Mouse (Mus musculus): ENCODE data around the gene Gm10181. TPM values are rescaled to one million over a fixed set of nuclear protein-coding genes. Genes with fewer than 3 reads are reported as not detected.
"Not testable (repeated sequence)": the region's sequence is repeated elsewhere in the genome, so short reads cannot be mapped to it uniquely, and the experiment has no call there.

Gene Gm10181
- polyA plus RNA-seq, 1 experiment from 2014 or later: not detected

DNA sequence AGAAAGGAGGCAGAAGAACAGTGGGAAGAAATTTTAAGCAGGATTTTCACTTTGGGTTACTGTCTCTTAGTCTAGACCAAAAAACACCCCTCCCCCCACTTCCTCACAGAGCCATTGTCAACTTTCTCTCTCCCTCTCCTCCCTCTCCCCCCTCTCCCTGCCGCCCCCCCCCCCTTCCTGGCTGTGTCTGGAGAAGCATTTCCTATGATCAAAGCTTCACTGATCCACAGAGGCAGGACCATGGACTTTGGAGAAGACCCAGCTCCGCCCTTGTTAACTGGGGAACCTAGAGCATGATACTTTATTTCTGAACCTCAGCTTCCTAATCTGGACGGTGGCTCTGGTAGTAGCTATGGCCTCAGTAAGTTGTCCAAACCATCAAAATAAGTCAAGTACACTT, 30.5 kb upstream of the Gm10181 start:
- Histone ChIP-seq H3K4me3 (ENCODE audit: low read depth, low read length) (no peak overlapping the region), H3K36me3 (ENCODE audit: control insufficient read depth, insufficient read depth, low read length) (no peaks in the 10 kb centered on the region), H3K4me1 (replicated peaks; ENCODE audit: control insufficient read depth, insufficient read depth, low read length) (no peaks in the 10 kb centered on the region), H3K9me3 (ENCODE audit: control insufficient read depth, low read length) (no peaks in the 10 kb centered on the region), H3K4me2 (ENCODE audit: low read depth, low read length, severe bottlenecking) (no peak overlapping the region), H3K27me3 (ENCODE audit: control insufficient read depth, insufficient read depth, low read length) (no peaks in the 10 kb centered on the region), H3K27ac (ENCODE audit: low read depth, low read length) (no peak overlapping the region), H3K9ac (ENCODE audit: low read length) (no peak overlapping the region)
- ATAC-seq (replicated peaks; ENCODE audit: low FRiP score) (no peak), DNase-seq (ENCODE audit: low spot score) (no peak)
- WGBS: 64% methylated on average over 2 of the region's 3 CpGs

DNA sequence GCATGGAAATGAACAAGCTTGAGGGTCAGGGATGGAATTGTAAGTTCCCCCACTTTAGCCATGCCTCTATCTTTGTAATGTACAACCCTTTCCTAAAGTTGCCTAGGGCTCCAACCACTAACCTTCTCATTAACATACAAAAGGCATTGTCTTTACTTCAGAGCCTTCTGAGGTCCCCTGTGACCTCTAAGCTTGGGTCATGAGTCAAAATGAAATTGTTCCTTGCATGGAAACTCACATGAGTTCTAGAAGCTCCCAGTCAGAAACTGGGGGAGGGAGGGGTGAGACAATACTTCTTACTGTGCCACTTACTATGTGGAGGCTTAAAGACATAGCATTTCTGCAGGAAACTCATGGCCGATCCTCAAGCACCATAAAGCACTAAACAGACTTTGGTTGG, 16.6 kb upstream of the Gm10181 start:
- DNase-seq (ENCODE audit: low spot score): no peak
- WGBS: 83% methylated on average over 1 of the region's 1 CpGs
- Histone ChIP-seq H3K9me3 (ENCODE audit: control insufficient read depth, low read length) (no peaks in the 10 kb centered on the region), H3K4me3 (ENCODE audit: low read depth, low read length) (no peak overlapping the region), H3K27me3 (ENCODE audit: control insufficient read depth, insufficient read depth, low read length) (no peaks in the 10 kb centered on the region), H3K36me3 (ENCODE audit: control insufficient read depth, insufficient read depth, low read length) (no peaks in the 10 kb centered on the region), H3K4me1 (replicated peaks; ENCODE audit: control insufficient read depth, insufficient read depth, low read length) (no peaks in the 10 kb centered on the region), H3K9ac (ENCODE audit: low read length) (no peak overlapping the region), H3K4me2 (ENCODE audit: low read depth, low read length, severe bottlenecking) (no peak overlapping the region), H3K27ac (ENCODE audit: low read depth, low read length) (no peak overlapping the region)
- no peak for ATAC-seq (replicated peaks; ENCODE audit: low FRiP score)

DNA sequence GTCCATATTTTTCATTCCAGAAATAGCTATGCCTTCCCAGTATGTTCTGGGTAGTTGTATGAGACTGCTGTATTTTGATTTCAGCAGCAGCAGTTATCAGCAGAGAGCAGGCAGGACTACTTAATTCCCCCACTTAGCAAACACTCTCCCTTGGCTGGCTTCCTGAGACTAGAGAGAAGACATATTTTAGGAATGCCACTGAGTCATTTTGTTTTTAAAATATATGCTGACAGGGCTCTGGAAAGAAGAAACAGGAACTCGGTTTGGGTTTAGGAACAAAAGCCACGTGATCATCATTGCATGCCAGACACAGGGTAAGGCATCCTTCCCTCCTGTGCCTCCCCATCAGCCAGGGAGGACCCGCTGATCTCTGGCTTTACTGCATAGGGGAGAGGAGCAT, 13.2 kb upstream of the Gm10181 start:
- H3K4me3 ChIP-seq (ENCODE audit: low read depth, low read length): no peak overlapping the region

DNA sequence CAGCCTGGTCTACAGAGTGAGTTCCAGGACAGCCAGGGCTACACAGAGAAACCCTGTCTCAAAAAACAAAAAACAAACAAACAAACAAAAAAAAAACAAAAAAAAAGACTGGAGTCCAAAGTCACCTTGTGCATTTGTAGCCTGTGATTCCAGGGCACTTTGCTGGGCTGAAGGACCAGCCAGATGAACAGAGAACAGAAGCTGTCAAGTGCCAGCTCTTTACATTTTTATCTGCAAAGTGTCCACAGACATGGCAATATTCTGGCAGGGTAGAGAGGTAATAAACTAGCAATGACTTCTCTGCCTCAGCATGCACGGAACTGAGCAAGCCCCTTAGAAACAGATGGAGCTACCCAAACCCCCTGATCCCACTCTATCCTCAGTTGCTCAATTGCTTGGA, 12.7 kb upstream of the Gm10181 start:
- DNase-seq (ENCODE audit: low spot score): no peak
- 84% methylated on average over 1 of the region's 1 CpGs for WGBS
- Histone ChIP-seq H3K4me1 (replicated peaks; ENCODE audit: control insufficient read depth, insufficient read depth, low read length) (no peaks in the 10 kb centered on the region), H3K27ac (ENCODE audit: low read depth, low read length) (no peak overlapping the region), H3K9ac (ENCODE audit: low read length) (no peak overlapping the region), H3K27me3 (ENCODE audit: control insufficient read depth, insufficient read depth, low read length) (no peaks in the 10 kb centered on the region), H3K4me3 (ENCODE audit: low read depth, low read length) (no peak overlapping the region), H3K36me3 (ENCODE audit: control insufficient read depth, insufficient read depth, low read length) (no peaks in the 10 kb centered on the region), H3K9me3 (ENCODE audit: control insufficient read depth, low read length) (no peaks in the 10 kb centered on the region), H3K4me2 (ENCODE audit: low read depth, low read length, severe bottlenecking) (no peak overlapping the region)
- no peak for ATAC-seq (replicated peaks; ENCODE audit: low FRiP score)

More for the DNA sequence above, 13.2 kb upstream of the Gm10181 start:
- Histone ChIP-seq H3K9me3 (ENCODE audit: control insufficient read depth, low read length) (no peaks in the 10 kb centered on the region), H3K27ac (ENCODE audit: low read depth, low read length) (no peak overlapping the region), H3K4me1 (replicated peaks; ENCODE audit: control insufficient read depth, insufficient read depth, low read length) (no peaks in the 10 kb centered on the region), H3K27me3 (ENCODE audit: control insufficient read depth, insufficient read depth, low read length) (no peaks in the 10 kb centered on the region), H3K9ac (ENCODE audit: low read length) (no peak overlapping the region), H3K36me3 (ENCODE audit: control insufficient read depth, insufficient read depth, low read length) (no peaks in the 10 kb centered on the region), H3K4me2 (ENCODE audit: low read depth, low read length, severe bottlenecking) (no peak overlapping the region)
- 76% methylated on average over 3 of the region's 3 CpGs for WGBS
- no peak for DNase-seq (ENCODE audit: low spot score)
- ATAC-seq (replicated peaks; ENCODE audit: low FRiP score): no peak

DNA sequence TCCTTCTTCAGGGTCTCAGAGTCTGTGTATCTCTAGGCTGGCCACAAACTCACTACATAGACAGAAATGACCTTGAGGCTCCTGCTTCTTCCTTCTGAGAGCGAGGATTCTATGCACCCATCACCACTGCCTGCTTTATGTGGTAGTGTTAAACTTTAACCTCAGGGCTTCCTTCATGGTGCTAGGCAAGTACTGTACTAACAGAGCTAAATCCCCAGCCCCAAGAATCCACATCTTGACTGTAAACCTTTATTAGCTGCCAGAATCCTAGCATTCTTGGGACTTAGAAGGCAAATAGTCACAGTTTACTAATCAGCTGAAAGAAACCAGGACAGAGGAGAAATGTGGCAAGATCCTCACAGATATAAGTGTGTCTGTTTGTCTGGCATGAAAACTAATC, 1.6 kb downstream of the Gm10181 start:
- Histone ChIP-seq H3K4me2 (ENCODE audit: low read depth, low read length, severe bottlenecking) (no peak overlapping the region), H3K27ac (ENCODE audit: low read depth, low read length) (no peak overlapping the region), H3K9ac (ENCODE audit: low read length) (no peak overlapping the region), H3K36me3 (ENCODE audit: control insufficient read depth, insufficient read depth, low read length) (no peaks in the 10 kb centered on the region), H3K4me1 (replicated peaks; ENCODE audit: control insufficient read depth, insufficient read depth, low read length) (no peaks in the 10 kb centered on the region), H3K9me3 (ENCODE audit: control insufficient read depth, low read length) (no peaks in the 10 kb centered on the region), H3K27me3 (ENCODE audit: control insufficient read depth, insufficient read depth, low read length) (no peaks in the 10 kb centered on the region), H3K4me3 (ENCODE audit: low read depth, low read length) (no peak overlapping the region)
- WGBS: 93% methylated on average over 1 of the region's 1 CpGs
- ATAC-seq (replicated peaks; ENCODE audit: low FRiP score) (no peak), DNase-seq (ENCODE audit: low spot score) (no peak)

DNA sequence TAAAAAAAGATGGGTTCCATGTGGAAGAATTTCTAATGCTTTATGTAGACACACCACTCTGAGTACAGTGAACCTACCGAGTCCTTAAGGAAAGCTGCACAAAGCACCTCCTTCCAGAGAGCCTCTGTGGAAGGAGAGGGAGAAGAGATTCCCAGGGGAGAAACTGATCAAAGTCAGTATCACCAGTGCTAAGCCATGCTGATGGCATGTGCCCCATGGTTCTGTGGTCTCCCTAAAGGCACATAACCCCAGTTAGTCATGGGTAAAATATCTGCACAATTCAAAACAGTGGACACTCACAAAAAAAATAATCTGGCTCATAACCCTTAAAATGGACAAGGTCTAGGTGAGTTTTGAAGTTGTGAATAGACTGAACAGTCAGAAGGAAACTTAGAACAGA, 13.7 kb downstream of the Gm10181 start:
- H3K4me2 ChIP-seq (ENCODE audit: low read depth, low read length, severe bottlenecking): no peak overlapping the region
- no peaks in the 10 kb centered on the region; the same call in 1 of the 2 replicates for H3K9me3 ChIP-seq (ENCODE audit: control insufficient read depth, low read length)
- DNase-seq (ENCODE audit: low spot score): no peak
- no peaks in the 10 kb centered on the region for H3K36me3 ChIP-seq (ENCODE audit: control insufficient read depth, insufficient read depth, low read length)
- no peaks in the 10 kb centered on the region for H3K4me1 ChIP-seq (replicated peaks; ENCODE audit: control insufficient read depth, insufficient read depth, low read length)
- H3K4me3 ChIP-seq (ENCODE audit: low read depth, low read length): no peak overlapping the region
- 90% methylated on average over 1 of the region's 1 CpGs for WGBS
- no peaks in the 10 kb centered on the region for H3K27me3 ChIP-seq (ENCODE audit: control insufficient read depth, insufficient read depth, low read length)
- no peak overlapping the region for H3K9ac ChIP-seq (ENCODE audit: low read length)
- no peak for ATAC-seq (replicated peaks; ENCODE audit: low FRiP score)
- no peak overlapping the region for H3K27ac ChIP-seq (ENCODE audit: low read depth, low read length)

DNA sequence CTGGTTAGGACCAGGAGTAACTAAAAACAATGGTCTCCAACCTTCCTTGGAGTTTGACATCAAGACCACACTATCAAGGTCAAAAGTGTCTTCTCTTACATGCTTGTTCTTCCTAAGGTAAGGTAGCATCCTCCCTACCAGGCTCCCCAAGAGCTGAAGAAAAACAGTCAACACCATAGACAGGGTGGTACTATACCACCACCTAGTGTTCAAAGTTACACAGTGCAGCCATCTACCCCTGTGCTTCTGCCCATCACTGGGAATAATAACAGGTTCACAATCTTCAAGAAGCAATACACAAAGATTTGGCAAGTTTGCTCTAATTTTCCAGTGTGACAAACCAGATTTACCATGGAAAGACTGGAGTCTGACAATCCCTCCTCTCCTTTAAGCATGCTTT, 15.4 kb downstream of the Gm10181 start:
- Histone ChIP-seq H3K4me1 (replicated peaks; ENCODE audit: control insufficient read depth, insufficient read depth, low read length) (no peaks in the 10 kb centered on the region), H3K4me2 (ENCODE audit: low read depth, low read length, severe bottlenecking) (no peak overlapping the region), H3K27me3 (ENCODE audit: control insufficient read depth, insufficient read depth, low read length) (no peaks in the 10 kb centered on the region), H3K9ac (ENCODE audit: low read length) (no peak overlapping the region), H3K4me3 (ENCODE audit: low read depth, low read length) (no peak overlapping the region), H3K27ac (ENCODE audit: low read depth, low read length) (no peak overlapping the region), H3K36me3 (ENCODE audit: control insufficient read depth, insufficient read depth, low read length) (no peaks in the 10 kb centered on the region; the same call in 1 of the 2 replicates), H3K9me3 (ENCODE audit: control insufficient read depth, low read length) (no peaks in the 10 kb centered on the region; the same call in 1 of the 2 replicates)
- DNase-seq (ENCODE audit: low spot score) (peak; percentile 55), ATAC-seq (replicated peaks; ENCODE audit: low FRiP score) (peak; percentile 64; the same call in 1 of the 2 replicates)

DNA sequence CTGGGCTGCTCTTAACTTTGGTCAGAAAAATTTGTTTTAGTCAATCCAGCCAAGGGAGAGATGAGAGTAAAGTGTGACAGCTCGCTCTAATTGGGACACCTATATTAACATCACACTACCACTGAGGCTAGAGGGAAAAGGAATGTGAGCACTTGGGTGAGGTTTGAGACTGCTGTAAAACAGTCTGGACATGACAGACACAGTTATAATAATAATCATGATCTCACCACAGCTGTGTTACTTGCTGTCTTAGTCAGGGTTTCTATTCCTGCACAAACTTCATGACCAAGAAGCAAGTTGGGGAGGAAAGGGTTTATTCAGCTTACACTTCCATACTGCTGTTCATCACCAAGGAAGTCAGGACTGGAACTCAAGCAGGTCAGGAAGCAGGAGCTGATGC, 34.4 kb downstream of the Gm10181 start:
- not testable (repeated sequence) for H3K4me2 ChIP-seq (ENCODE audit: low read depth, low read length, severe bottlenecking); H3K4me1 ChIP-seq (replicated peaks; ENCODE audit: control insufficient read depth, insufficient read depth, low read length); DNase-seq (ENCODE audit: low spot score); H3K9ac ChIP-seq (ENCODE audit: low read length); H3K9me3 ChIP-seq (ENCODE audit: control insufficient read depth, low read length); H3K27ac ChIP-seq (ENCODE audit: low read depth, low read length); H3K27me3 ChIP-seq (ENCODE audit: control insufficient read depth, insufficient read depth, low read length); H3K36me3 ChIP-seq (ENCODE audit: control insufficient read depth, insufficient read depth, low read length); H3K4me3 ChIP-seq (ENCODE audit: low read depth, low read length); ATAC-seq (replicated peaks; ENCODE audit: low FRiP score)
- WGBS: 89% methylated on average over 1 of the region's 1 CpGs

DNA sequence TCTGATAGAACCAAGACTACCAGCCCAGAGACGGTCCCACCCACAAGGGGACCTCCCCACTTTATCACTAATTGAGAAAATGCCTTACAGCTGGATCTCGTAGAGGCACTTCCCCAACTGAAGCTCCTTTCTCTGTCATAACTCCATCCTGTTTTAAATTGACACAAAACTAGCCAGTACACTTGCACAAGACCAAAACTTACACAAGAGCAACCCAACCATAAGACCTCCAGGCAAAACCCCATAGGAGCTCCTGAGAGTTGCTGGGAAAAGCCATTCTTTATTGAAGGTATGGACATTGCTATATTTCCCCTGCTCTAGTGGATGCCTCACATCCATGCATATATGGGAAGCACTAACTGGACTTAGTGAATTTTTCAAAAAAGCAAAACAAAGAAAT, 34.8 kb downstream of the Gm10181 start:
- Histone ChIP-seq H3K36me3 (ENCODE audit: control insufficient read depth, insufficient read depth, low read length) (no peaks in the 10 kb centered on the region; the same call in 1 of the 2 replicates), H3K27ac (ENCODE audit: low read depth, low read length) (no peak overlapping the region)

More for the DNA sequence above, 34.8 kb downstream of the Gm10181 start:
- Histone ChIP-seq H3K4me2 (ENCODE audit: low read depth, low read length, severe bottlenecking) (no peak overlapping the region), H3K4me1 (replicated peaks; ENCODE audit: control insufficient read depth, insufficient read depth, low read length) (no peaks in the 10 kb centered on the region), H3K9ac (ENCODE audit: low read length) (no peak overlapping the region), H3K27me3 (ENCODE audit: control insufficient read depth, insufficient read depth, low read length) (no peaks in the 10 kb centered on the region), H3K9me3 (ENCODE audit: control insufficient read depth, low read length) (no peaks in the 10 kb centered on the region), H3K4me3 (ENCODE audit: low read depth, low read length) (no peak overlapping the region)
- ATAC-seq (replicated peaks; ENCODE audit: low FRiP score) (no peak), DNase-seq (ENCODE audit: low spot score) (no peak)
- WGBS: 73% methylated on average over 2 of the region's 2 CpGs

Measured in forebrain, embryonic 11.5 days (tissue).